Mouse (Mus musculus): ENCODE results near the gene Ccdc63.

Ccdc63 gene

GRCm38 (mm10) chr5:122081471-122081870 is 59.2 kb downstream of the Ccdc63 start:
- DNase-seq = no peak

DNA sequence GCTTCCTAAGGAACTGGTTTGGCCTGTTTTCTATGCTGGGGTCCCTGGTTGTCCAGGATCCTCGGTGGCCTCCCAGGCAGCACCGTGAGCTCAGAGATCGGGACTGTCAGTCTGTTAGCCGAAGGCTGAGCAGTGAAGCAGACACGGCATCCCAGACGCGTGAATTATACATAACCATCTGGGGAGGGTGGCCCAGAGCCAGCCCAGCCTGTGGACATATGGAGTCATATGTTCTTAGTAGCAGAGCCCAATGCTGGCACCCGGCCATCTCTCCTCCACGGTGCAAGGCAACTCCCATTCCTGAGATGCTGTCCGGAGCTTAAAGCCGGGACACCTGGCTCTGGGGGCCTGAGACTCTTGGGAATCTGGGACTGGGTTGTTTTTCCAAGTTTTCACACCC is 59.7 kb downstream of the Ccdc63 start:
- peak; percentile 88 for DNase-seq

- no peak for DNase-seq
Measured at GRCm38 (mm10) chr5:122079796-122080195, 60.8 kb downstream of the Ccdc63 start.

DNA sequence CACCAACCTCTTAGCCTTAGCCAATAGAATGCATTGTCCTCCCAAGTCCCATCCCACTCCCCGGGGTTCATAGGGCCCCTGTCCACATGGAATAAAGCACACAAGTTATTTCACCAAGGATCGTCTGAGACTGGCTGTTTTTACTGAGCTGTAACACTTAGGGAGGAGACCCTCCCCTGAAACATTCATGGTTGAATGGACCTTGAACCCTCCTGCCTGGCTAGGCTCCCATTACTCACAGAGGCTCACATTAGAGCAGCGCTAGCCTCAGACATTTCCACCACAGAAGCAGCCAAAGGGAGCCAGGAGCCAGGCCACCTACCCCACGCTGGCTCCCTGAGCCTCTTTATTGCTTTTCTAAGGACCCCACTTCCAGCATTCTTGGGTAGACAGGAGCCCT is 63.4 kb downstream of the Ccdc63 start:
- DNase-seq = no peak

DNA sequence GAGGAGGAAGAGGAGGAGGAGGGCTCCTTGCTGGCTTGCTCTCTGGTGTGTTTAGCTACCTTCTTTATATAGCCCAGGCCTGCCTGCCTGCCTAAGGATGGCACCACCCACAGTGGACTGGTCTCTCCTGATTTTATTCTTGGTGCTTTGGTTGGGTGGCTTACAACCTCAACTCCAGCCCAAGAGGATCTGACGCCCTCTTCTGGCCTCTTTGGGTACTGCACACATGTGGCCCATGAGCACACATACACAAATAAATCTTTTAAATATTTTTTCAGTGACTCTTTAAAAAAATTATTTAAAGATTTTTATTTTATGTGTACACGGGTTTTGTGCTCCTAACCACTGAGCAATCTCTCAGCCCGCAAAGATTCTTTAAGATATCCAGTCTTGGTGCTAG is 64.9 kb downstream of the Ccdc63 start:
- DNase-seq = no peak

DNA sequence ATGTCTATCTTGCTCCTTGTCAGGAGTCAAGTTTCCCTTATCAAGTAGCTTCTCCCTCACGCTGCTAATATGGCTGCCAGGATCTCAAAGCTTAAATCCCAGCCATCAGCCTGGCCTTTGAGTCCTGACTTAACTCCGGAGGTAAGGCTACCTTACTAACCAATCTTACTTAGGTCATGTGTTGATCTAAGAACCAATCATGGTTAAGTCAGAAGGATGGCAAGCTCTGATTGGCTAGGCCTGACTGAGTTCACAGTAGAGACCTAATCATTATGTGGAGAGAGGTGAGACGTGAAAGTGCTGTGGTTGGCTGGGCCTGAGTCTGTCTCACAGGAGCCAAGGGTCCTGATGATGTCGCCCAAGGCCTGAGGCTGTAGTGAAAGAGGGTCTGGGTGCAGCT is 68.6 kb downstream of the Ccdc63 start:
- DNase-seq = no peak

- no peak for DNase-seq
Measured at GRCm38 (mm10) chr5:122070963-122071800, 69.4 kb downstream of the Ccdc63 start.

DNA sequence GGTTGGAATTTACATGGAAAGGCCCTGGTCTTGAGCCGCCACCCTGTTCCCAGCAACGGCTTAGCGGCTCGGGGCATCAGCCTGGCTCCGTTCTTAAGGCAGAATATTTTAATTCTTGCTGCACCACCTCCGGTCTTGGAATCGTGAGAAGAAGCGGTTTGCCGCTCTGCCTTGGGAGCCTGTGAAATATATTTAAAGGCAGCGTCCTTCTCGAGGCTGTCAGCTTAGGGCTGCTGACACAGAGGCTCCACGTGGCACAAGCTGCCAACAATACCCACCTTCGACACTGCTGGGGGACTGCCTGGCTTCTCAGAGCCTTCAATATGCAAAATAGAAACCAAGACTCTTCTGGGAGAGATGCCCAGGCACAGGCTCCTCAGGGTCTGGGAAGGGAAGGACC is 72.1 kb downstream of the Ccdc63 start:
- DNase-seq = no peak

DNA sequence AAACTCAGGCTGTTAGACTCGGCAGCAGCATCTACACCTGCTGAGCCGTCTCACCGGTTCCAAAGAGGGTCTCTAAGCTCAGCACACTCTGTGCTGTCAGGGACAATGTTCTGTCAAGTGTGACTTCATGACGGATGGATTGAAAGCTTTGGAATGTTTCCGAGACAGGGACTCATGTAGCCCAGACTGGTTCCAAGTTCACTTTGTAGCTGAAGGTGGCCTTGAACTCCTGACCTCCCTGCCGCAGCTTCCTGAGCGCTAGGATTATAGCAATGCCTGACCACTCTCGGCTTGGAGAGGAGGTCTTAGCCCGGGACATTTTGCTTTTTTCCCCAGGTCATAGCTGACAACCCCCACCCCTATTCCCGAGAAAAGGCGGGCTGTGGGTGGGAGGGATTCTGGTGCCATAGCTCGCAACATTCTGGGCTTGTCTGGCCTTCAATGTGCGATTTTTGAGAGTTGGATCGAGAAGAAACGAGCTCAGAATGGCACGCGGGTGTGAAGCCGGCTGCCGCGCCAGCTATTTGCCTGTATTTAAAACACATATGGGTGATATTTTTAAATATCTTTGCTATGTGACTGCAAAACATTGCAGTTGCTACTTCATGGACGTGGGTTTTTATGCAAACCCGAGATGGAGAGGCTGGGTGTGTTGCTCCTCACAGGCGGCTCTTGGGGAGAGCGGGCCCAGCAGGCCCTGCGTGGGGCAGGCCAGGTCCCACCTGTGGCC is 77.3 kb downstream of the Ccdc63 start:
- DNase-seq = no peak

DNA sequence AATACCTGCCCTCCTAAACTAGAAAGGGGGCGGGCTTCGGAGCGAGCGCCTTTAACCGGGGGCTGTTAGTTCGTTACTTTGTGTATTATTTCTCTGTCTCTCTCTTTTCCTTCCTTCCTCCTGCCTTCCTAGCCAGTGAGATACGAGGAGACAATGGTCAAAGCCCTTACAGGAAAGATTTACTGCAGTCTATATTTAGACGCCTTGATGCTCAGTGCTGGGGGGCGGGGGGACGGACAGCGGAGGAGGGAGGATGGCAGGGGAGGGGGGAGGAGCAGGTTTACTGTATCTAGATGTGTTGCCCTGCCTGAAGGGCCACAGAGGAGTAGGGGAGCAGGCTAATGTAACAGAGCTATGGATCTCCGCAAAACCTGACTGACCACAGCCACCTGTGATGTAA is 78.1 kb downstream of the Ccdc63 start:
- DNase-seq = no peak

GRCm38 (mm10) chr5:122060767-122061333 is 79.8 kb downstream of the Ccdc63 start:
- DNase-seq = no peak

DNA sequence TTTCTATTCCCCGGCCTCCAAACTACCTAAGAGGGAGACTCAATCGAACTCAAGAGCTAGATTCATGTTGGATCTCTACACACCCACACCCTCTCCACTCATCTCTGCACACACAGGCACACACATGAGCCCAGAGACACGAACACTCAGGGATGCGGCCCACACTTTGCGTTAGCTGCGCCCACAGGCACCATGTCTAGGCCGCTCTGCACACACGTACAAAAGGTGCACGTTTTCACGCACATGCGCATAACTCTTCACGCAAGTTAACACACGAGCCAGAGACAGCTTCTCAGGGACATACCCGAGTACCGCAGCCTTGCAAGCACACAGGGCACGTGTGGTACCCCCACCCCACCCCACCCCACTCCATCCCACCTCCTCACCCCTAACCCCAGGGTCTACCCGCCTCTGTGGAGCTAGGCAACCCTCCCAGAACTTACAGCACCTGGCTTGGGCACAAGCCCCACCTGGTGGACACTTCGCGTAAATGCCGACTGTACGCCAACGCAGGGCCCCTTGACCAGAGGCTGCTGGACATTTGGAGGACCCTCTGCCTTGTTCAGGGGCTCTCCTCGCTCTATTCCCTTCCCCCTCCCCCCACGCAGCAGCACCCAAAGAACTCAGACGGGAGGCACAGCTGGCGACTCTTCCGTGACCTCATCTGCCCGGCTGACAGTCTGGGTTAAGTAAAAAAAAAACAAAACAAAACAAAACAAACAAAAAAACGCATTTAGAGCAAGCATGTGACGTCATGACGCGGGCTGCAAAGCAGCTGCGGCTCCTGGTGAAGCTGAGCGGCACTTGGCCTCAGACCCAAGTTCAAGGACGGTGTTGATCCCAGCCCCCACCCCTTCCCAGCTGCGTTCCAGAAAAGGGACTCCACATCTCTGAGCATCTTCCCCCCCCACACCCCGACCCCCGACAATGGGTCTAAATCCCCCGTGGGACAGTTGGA is 81.3 kb downstream of the Ccdc63 start:
- peak; percentile 59 for DNase-seq
